In genomic region chr13:15550731-15551130, GRCm38 (mm10) we compare ENCODE assay signal across 16 mouse cellular contexts.
DNase-seq lines count a peak whose midpoint lies in the region; ATAC-seq lines count a peak whose summit lies in the region.
"Had no signal": no experiment of that assay in that cellular context is flagged by ENCODE, and none has a peak within 500 bp of the region (broad histone marks: within the 10 kb centered on the region; RNA-seq: fewer than 3 reads in every experiment).

No protein-coding gene starts in this region.

- no peak for ATAC-seq in embryonic facial prominence, embryonic 14.5 days (ENCODE audit: low read depth)
- ATAC-seq in forebrain, embryonic 16.5 days = peak; percentile 34
- ATAC-seq in intestine, embryonic 15.5 days = no peak
- ATAC-seq: intestine, postnatal 0 days; midbrain, embryonic 15.5 days had no signal

- H3K27me3 ChIP-seq in embryonic facial prominence, embryonic 14.5 days (replicated peaks; ENCODE audit: control insufficient read depth, insufficient read depth, low read length) = no peaks in the 10 kb centered on the region
- no peaks in the 10 kb centered on the region for H3K27me3 ChIP-seq in forebrain, embryonic 16.5 days (replicated peaks; ENCODE audit: control insufficient read depth, insufficient read depth, low read length)
- H3K27me3 ChIP-seq in intestine, embryonic 15.5 days (replicated peaks) = no peaks in the 10 kb centered on the region
- H3K27me3 ChIP-seq in heart, embryonic 10.5 days (ENCODE audit: insufficient read depth, poor library complexity, severe bottlenecking) = no peaks in the 10 kb centered on the region
- H3K27me3 ChIP-seq: hindbrain, embryonic 13.5 days; liver, embryonic 15.5 days; midbrain, embryonic 15.5 days had no signal

- DNase-seq in retina, postnatal 1 day = peak; percentile 79
- no peak for DNase-seq in retina, embryonic 14.5 days (ENCODE audit: low spot score)
- DNase-seq in embryonic facial prominence, embryonic 14.5 days (ENCODE audit: low spot score) = peak; percentile 26
- no peak for DNase-seq in heart, embryonic 10.5 days (ENCODE audit: low spot score)
- DNase-seq in cerebellum, postnatal 14 days = no peak
- DNase-seq: heart, adult 2 months; kidney, postnatal 14 days; right cerebral cortex, postnatal 4 days; thymus, adult 2 months had no signal

- no peak overlapping the region for H3K4me3 ChIP-seq in embryonic facial prominence, embryonic 14.5 days (ENCODE audit: low read depth, low read length)
- no peak overlapping the region for H3K4me3 ChIP-seq in forebrain, embryonic 16.5 days (replicated peaks; ENCODE audit: low read length)
- H3K4me3 ChIP-seq in intestine, embryonic 15.5 days (replicated peaks) = no peak overlapping the region
- H3K4me3 ChIP-seq in heart, embryonic 10.5 days = no peak overlapping the region
- H3K4me3 ChIP-seq: erythroblast, embryonic 14.5 days; heart, adult 2 months; hindbrain, embryonic 13.5 days; liver, embryonic 15.5 days; midbrain, embryonic 15.5 days had no signal

- no peak overlapping the region for H3K9ac ChIP-seq in embryonic facial prominence, embryonic 14.5 days (ENCODE audit: low read depth, low read length)
- H3K9ac ChIP-seq in forebrain, embryonic 16.5 days (replicated peaks; ENCODE audit: low read depth, low read length) = no peak overlapping the region
- H3K9ac ChIP-seq in intestine, embryonic 15.5 days = no peak overlapping the region
- H3K9ac ChIP-seq: hindbrain, embryonic 13.5 days; liver, embryonic 15.5 days; midbrain, embryonic 15.5 days had no signal

- WGBS in embryonic facial prominence, embryonic 14.5 days = 48% methylated on average over 6 of the region's 6 CpGs
- 40% methylated on average over 6 of the region's 6 CpGs for WGBS in forebrain, embryonic 16.5 days
- WGBS in intestine, embryonic 15.5 days = 73% methylated on average over 6 of the region's 6 CpGs
- WGBS in heart, embryonic 10.5 days = 63% methylated on average over 6 of the region's 6 CpGs

- no peaks in the 10 kb centered on the region for H3K9me3 ChIP-seq in embryonic facial prominence, embryonic 14.5 days (ENCODE audit: control insufficient read depth, low read length)
- H3K9me3 ChIP-seq in forebrain, embryonic 16.5 days (ENCODE audit: control insufficient read depth, low read length) = no peaks in the 10 kb centered on the region
- no peaks in the 10 kb centered on the region for H3K9me3 ChIP-seq in intestine, embryonic 15.5 days
- H3K9me3 ChIP-seq in heart, embryonic 10.5 days = no peaks in the 10 kb centered on the region
- H3K9me3 ChIP-seq: hindbrain, embryonic 13.5 days; liver, embryonic 15.5 days; midbrain, embryonic 15.5 days had no signal

- peaks cover 40% of the 10 kb centered on the region for H3K4me1 ChIP-seq in embryonic facial prominence, embryonic 14.5 days (ENCODE audit: control insufficient read depth, insufficient read depth, low read length)
- H3K4me1 ChIP-seq in forebrain, embryonic 16.5 days (replicated peaks; ENCODE audit: control insufficient read depth, insufficient read depth, low read length) = peaks cover 29% of the 10 kb centered on the region
- no peaks in the 10 kb centered on the region for H3K4me1 ChIP-seq in intestine, embryonic 15.5 days (replicated peaks)
- H3K4me1 ChIP-seq in heart, embryonic 10.5 days = no peaks in the 10 kb centered on the region
- H3K4me1 ChIP-seq: liver, embryonic 15.5 days had no signal

- H3K4me2 ChIP-seq in embryonic facial prominence, embryonic 14.5 days (ENCODE audit: low read depth, low read length) = no peak overlapping the region
- peak overlapping the region; percentile 27 for H3K4me2 ChIP-seq in forebrain, embryonic 16.5 days (ENCODE audit: low read length)
- H3K4me2 ChIP-seq in intestine, embryonic 15.5 days (replicated peaks) = no peak overlapping the region
- H3K4me2 ChIP-seq: hindbrain, embryonic 13.5 days; liver, embryonic 15.5 days; midbrain, embryonic 15.5 days had no signal

- 0 out of 2 replicates have a peak, but pooled peaks cover 2% of the 10 kb centered on the region for H3K36me3 ChIP-seq in embryonic facial prominence, embryonic 14.5 days (ENCODE audit: control insufficient read depth, insufficient read depth, low read length)
- no peaks in the 10 kb centered on the region for H3K36me3 ChIP-seq in forebrain, embryonic 16.5 days (ENCODE audit: control insufficient read depth, insufficient read depth)
- no peaks in the 10 kb centered on the region for H3K36me3 ChIP-seq in intestine, embryonic 15.5 days
- no peaks in the 10 kb centered on the region for H3K36me3 ChIP-seq in heart, embryonic 10.5 days
- H3K36me3 ChIP-seq: hindbrain, embryonic 13.5 days; liver, embryonic 15.5 days; midbrain, embryonic 15.5 days had no signal

- peak overlapping the region; percentile 58; the same call in 1 of the 2 replicates for H3K27ac ChIP-seq in embryonic facial prominence, embryonic 14.5 days (replicated peaks; ENCODE audit: low read depth, low read length)
- no peak overlapping the region for H3K27ac ChIP-seq in forebrain, embryonic 16.5 days (ENCODE audit: low read length)
- no peak overlapping the region for H3K27ac ChIP-seq in intestine, embryonic 15.5 days
- no peak overlapping the region for H3K27ac ChIP-seq in heart, embryonic 10.5 days
- H3K27ac ChIP-seq: heart, adult 2 months; hindbrain, embryonic 13.5 days; liver, embryonic 15.5 days; midbrain, embryonic 15.5 days had no signal

Comparison
In these comparisons a context has a peak if more than half of its experiments do, and no peak if none do; other contexts are left out.
1. DNase-seq: peak in retina, postnatal 1 day (single experiment) and embryonic facial prominence, embryonic 14.5 days (single experiment); none in retina, embryonic 14.5 days (single experiment), heart, embryonic 10.5 days (single experiment) and cerebellum, postnatal 14 days (0 of 2).